Mouse (Mus musculus): Measurements from ENCODE around the gene Psmd5.
"Not testable (repeated sequence)": the region's sequence is repeated elsewhere in the genome, so short reads cannot be mapped to it uniquely, and the experiment has no call there.

- TF ChIP-seq CTCF, EP300 (IDR thresholded peaks at IDR 0.05; ENCODE audit: low read depth): not testable (repeated sequence)
Measured at GRCm38 (mm10) chr2:34832766-34833457, 41.9 kb downstream of the Psmd5 start, which contains the start of gene Gm34653.
